Mouse (Mus musculus): ENCODE results near the gene Upk3b.
"Not testable (repeated sequence)": the region's sequence is repeated elsewhere in the genome, so short reads cannot be mapped to it uniquely, and the experiment has no call there.

Gene Upk3b

GRCm38 (mm10) chr5:136034868-136035267 is 3.4 kb upstream of the Upk3b start:
- no peak for DNase-seq (ENCODE audit: low read depth, low spot score)

- no peak for DNase-seq (ENCODE audit: low read depth, low spot score)
Observed at GRCm38 (mm10) chr5:136035285-136035684, 3.0 kb upstream of the Upk3b start.

GRCm38 (mm10) chr5:136036667-136037066 is 1.6 kb upstream of the Upk3b start:
- DNase-seq (ENCODE audit: low read depth, low spot score), result no peak

- no peak for DNase-seq (ENCODE audit: low read depth, low spot score)
Observed at GRCm38 (mm10) chr5:136040210-136040609, 1.9 kb downstream of the Upk3b start.

GRCm38 (mm10) chr5:136041260-136041659 is 3.0 kb downstream of the Upk3b start:
- no peak for DNase-seq (ENCODE audit: low read depth, low spot score)

- no peak for DNase-seq (ENCODE audit: low read depth, low spot score)
Observed at GRCm38 (mm10) chr5:136041666-136042065, 3.4 kb downstream of the Upk3b start.

- DNase-seq (ENCODE audit: low read depth, low spot score), result no peak
Observed at GRCm38 (mm10) chr5:136044865-136045264, 6.6 kb downstream of the Upk3b start.

GRCm38 (mm10) chr5:136045408-136045807 is 7.1 kb downstream of the Upk3b start:
- DNase-seq (ENCODE audit: low read depth, low spot score), result no peak

GRCm38 (mm10) chr5:136045987-136046386 is 7.7 kb downstream of the Upk3b start:
- peak; percentile 70 for DNase-seq (ENCODE audit: low read depth, low spot score)

- not testable (repeated sequence) for DNase-seq (ENCODE audit: low read depth, low spot score)
Observed at GRCm38 (mm10) chr5:136048541-136048940, 10.2 kb downstream of the Upk3b start.

- DNase-seq (ENCODE audit: low read depth, low spot score), result no peak
Observed at GRCm38 (mm10) chr5:136049926-136050325, 11.6 kb downstream of the Upk3b start.

- peak; percentile 33 for DNase-seq (ENCODE audit: low read depth, low spot score)
Observed at GRCm38 (mm10) chr5:136051231-136052085, 13.2 kb downstream of the Upk3b start.

GRCm38 (mm10) chr5:136052861-136053655 is 14.8 kb downstream of the Upk3b start:
- DNase-seq (ENCODE audit: low read depth, low spot score), result no peak

- no peak for DNase-seq (ENCODE audit: low read depth, low spot score)
Observed at GRCm38 (mm10) chr5:136054301-136055077, 16.2 kb downstream of the Upk3b start, which contains the start of gene Upk3bl. Upk3bl (plus strand) TSS chr5:136054492.

GRCm38 (mm10) chr5:136056062-136056461 is 17.8 kb downstream of the Upk3b start:
- DNase-seq (ENCODE audit: low read depth, low spot score), result no peak

- no peak for DNase-seq (ENCODE audit: low read depth, low spot score)
Observed at GRCm38 (mm10) chr5:136057085-136057484, 18.8 kb downstream of the Upk3b start.

- peak; percentile 69 for DNase-seq (ENCODE audit: low read depth, low spot score)
Observed at GRCm38 (mm10) chr5:136061567-136061966, 23.3 kb downstream of the Upk3b start.

GRCm38 (mm10) chr5:136063920-136064319 is 25.6 kb downstream of the Upk3b start:
- DNase-seq (ENCODE audit: low read depth, low spot score), result no peak

- not testable (repeated sequence) for DNase-seq (ENCODE audit: low read depth, low spot score)
Observed at GRCm38 (mm10) chr5:136066404-136067148, 28.3 kb downstream of the Upk3b start.

- DNase-seq (ENCODE audit: low read depth, low spot score), result no peak
Observed at GRCm38 (mm10) chr5:136069411-136069810, 31.1 kb downstream of the Upk3b start.

- DNase-seq (ENCODE audit: low read depth, low spot score), result no peak
Observed at GRCm38 (mm10) chr5:136073051-136073450, 34.8 kb downstream of the Upk3b start.

Data from retina, postnatal 7 days (tissue).